14 mouse cellular contexts compared by ENCODE assay signal in genomic region chr3:125271215-125271614, GRCm38 (mm10).
DNase-seq lines count a peak whose midpoint lies in the region; ATAC-seq and TF ChIP-seq lines count a peak whose summit lies in the region.
"Had no signal": no experiment of that assay in that cellular context is flagged by ENCODE, and none has a peak within 500 bp of the region (broad histone marks: within the 10 kb centered on the region; RNA-seq: fewer than 3 reads in every experiment).

No protein-coding gene starts in this region.

- H3K4me1 ChIP-seq in heart, postnatal 0 days (ENCODE audit: control insufficient read depth, insufficient read depth): no peaks in the 10 kb centered on the region
- peaks cover 41% of the 10 kb centered on the region for H3K4me1 ChIP-seq in erythroblast, embryonic 14.5 days (ENCODE audit: control insufficient read depth)
- H3K4me1 ChIP-seq: hindbrain, embryonic 15.5 days had no signal

- no peak for ATAC-seq in heart, postnatal 0 days (ENCODE audit: insufficient read depth, low read depth)
- no peak for ATAC-seq in Patski
- ATAC-seq in megakaryocyte-erythroid progenitor cell, adult 5-6 weeks (replicated peaks; ENCODE audit: low FRiP score, low TSS enrichment, poor library complexity, severe bottlenecking): peak; percentile 54
- no peak for ATAC-seq in inflammation-experienced regulatory T-cells, adult 6 months

- in situ Hi-C loops in Patski (cut with MboI; ENCODE audit: low pct_unique_long_range_greater_than_20kb): no loop called here

- H3K4me2 ChIP-seq in heart, postnatal 0 days (ENCODE audit: low read depth, low read length): peak overlapping the region; percentile 25; the same call in 1 of the 2 replicates
- H3K4me2 ChIP-seq: hindbrain, embryonic 15.5 days had no signal

- no peaks in the 10 kb centered on the region for H3K36me3 ChIP-seq in heart, postnatal 0 days (replicated peaks; ENCODE audit: control insufficient read depth, insufficient read depth, low read length)
- no peaks in the 10 kb centered on the region for H3K36me3 ChIP-seq in erythroblast, embryonic 14.5 days (ENCODE audit: control insufficient read depth)
- H3K36me3 ChIP-seq: hindbrain, embryonic 15.5 days had no signal

- WGBS in heart, postnatal 0 days: 11% methylated on average over 2 of the region's 2 CpGs

- no peak for TF ChIP-seq CTCF in heart, postnatal 0 days (IDR thresholded peaks at IDR 0.05; ENCODE audit: low read depth)
- peak; percentile 17 for TF ChIP-seq CTCF in Patski (IDR thresholded peaks at IDR 0.05)

- no peak for TF ChIP-seq EP300 in heart, postnatal 0 days (IDR thresholded peaks at IDR 0.05; ENCODE audit: low read depth)

- no peak overlapping the region for H3K9ac ChIP-seq in heart, postnatal 0 days (replicated peaks; ENCODE audit: low read depth, low read length)
- H3K9ac ChIP-seq: hindbrain, embryonic 15.5 days had no signal

- DNase-seq in heart, postnatal 0 days (ENCODE audit: low spot score): no peak
- DNase-seq in heart, postnatal 14 days: no peak
- no peak for DNase-seq in Patski (ENCODE audit: low read depth, low spot score)
- DNase-seq in ovary, postnatal 36 days (ENCODE audit: low spot score): no peak
- DNase-seq in left cerebral cortex, postnatal 10 days (ENCODE audit: extremely low spot score in 1 of 2, low spot score in 2 of 2): no peak
- DNase-seq: cerebellum, adult 18-20 months; right cerebral cortex, postnatal 14 days; thymus, postnatal 4 days had no signal

- intact Hi-C loops in heart, postnatal 14 days (cut with DNase I): no loop called here
- intact Hi-C loops in left cerebral cortex, postnatal 10 days (cut with DNase I): no loop called here

- POLR2A ChIA-PET in Patski (lab: Charles Lee): no interaction called here

- H3K27me3 ChIP-seq in heart, postnatal 0 days (ENCODE audit: control insufficient read depth, insufficient read depth, low read length): no peaks in the 10 kb centered on the region
- no peaks in the 10 kb centered on the region for H3K27me3 ChIP-seq in Patski
- H3K27me3 ChIP-seq in erythroblast, embryonic 14.5 days (ENCODE audit: control insufficient read depth): no peaks in the 10 kb centered on the region
- H3K27me3 ChIP-seq: CH12.LX; hindbrain, embryonic 15.5 days had no signal

- H3K4me3 ChIP-seq in heart, postnatal 0 days (ENCODE audit: low read depth, low read length): no peak overlapping the region
- peak overlapping the region; percentile 28 for H3K4me3 ChIP-seq in erythroblast, embryonic 14.5 days (replicated peaks)
- H3K4me3 ChIP-seq: hindbrain, embryonic 15.5 days; left cerebral cortex, adult 2 months had no signal

- CTCF ChIA-PET in Patski (lab: Charles Lee): interaction anchor here (1.3 kb wide), 1 partner anchor 13 kb away, joined by 3 read pairs; no protein-coding TSS in a partner anchor

- no peak overlapping the region for H3K27ac ChIP-seq in heart, postnatal 0 days (ENCODE audit: low read depth)
- H3K27ac ChIP-seq: hindbrain, embryonic 15.5 days; left cerebral cortex, adult 2 months had no signal

- no peaks in the 10 kb centered on the region for H3K9me3 ChIP-seq in heart, postnatal 0 days (replicated peaks; ENCODE audit: control insufficient read depth, low read length)
- no peaks in the 10 kb centered on the region for H3K9me3 ChIP-seq in erythroblast, embryonic 14.5 days (ENCODE audit: control insufficient read depth, low read length)
- H3K9me3 ChIP-seq: hindbrain, embryonic 15.5 days had no signal
